Mouse (Mus musculus) bone marrow macrophage, adult 2 months (primary cell): ENCODE results near the gene Ube2n.

Experiments used
- CTCF ChIP-seq: IDR thresholded peaks from 2 replicates; pipeline ENCODE4 v1.5.1; 2012; ENCODE audit warnings: low read depth, mild to moderate bottlenecking, low read length, moderate library complexity
- POLR2A ChIP-seq: IDR thresholded peaks from 2 replicates; pipeline ENCODE4 v1.6.1; 2012; ENCODE audit warnings: mild to moderate bottlenecking, low read depth, low read length, borderline replicate concordance

DNA sequence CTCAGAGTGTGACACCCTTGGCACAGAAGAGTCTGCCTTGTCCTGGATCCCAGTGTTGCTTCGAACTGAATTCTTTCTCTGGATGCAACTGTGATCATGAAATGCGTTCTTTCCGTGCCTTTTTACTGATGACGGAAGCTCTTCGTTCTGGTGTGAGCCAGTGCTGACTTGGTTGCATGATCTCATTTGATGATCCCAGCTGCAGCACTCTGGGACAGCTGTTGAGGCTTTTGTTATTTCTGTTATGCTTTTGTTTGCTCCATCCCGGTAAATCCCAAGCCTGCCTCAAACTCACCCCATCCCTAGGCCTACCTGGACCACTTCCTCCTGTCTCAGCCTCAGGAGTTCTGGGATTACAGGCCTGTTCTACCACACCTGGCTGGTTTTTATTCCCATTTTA lies 53.1 kb downstream of the Ube2n start:
- no peak for TF ChIP-seq CTCF
- TF ChIP-seq POLR2A, result no peak
